Mouse (Mus musculus): ENCODE measurements around the gene Pakap. TPM values are rescaled to one million over a fixed set of nuclear protein-coding genes. Genes with fewer than 3 reads are reported as not detected.

The Pakap gene
- total RNA-seq, 1 experiment from 2014 or later: 126 TPM

GRCm38 (mm10) chr4:57677916-57678315 lies 109.9 kb downstream of the Pakap start:
- no peak for DNase-seq

- no peak for DNase-seq
Measured at GRCm38 (mm10) chr4:57678991-57679457, 111.0 kb downstream of the Pakap start.

GRCm38 (mm10) chr4:57680186-57680585 lies 112.2 kb downstream of the Pakap start:
- no peak for DNase-seq

GRCm38 (mm10) chr4:57681511-57681910 lies 113.5 kb downstream of the Pakap start:
- DNase-seq: no peak

- DNase-seq: no peak
Measured at GRCm38 (mm10) chr4:57682341-57682740, 114.4 kb downstream of the Pakap start.

- no peak for DNase-seq
Measured at GRCm38 (mm10) chr4:57682944-57683343, 115.0 kb downstream of the Pakap start.

- no peak for DNase-seq
Measured at GRCm38 (mm10) chr4:57684676-57685215, 116.8 kb downstream of the Pakap start.

GRCm38 (mm10) chr4:57686736-57687135 lies 118.8 kb downstream of the Pakap start:
- no peak for DNase-seq

GRCm38 (mm10) chr4:57687583-57687982 lies 119.6 kb downstream of the Pakap start:
- no peak for DNase-seq

GRCm38 (mm10) chr4:57688131-57688530 lies 120.2 kb downstream of the Pakap start:
- no peak for DNase-seq

GRCm38 (mm10) chr4:57690001-57690400 lies 122.0 kb downstream of the Pakap start:
- no peak for DNase-seq

GRCm38 (mm10) chr4:57690805-57691204 lies 122.8 kb downstream of the Pakap start:
- no peak for DNase-seq

GRCm38 (mm10) chr4:57694356-57695136 lies 126.6 kb downstream of the Pakap start:
- DNase-seq: no peak

- no peak for DNase-seq
Measured at GRCm38 (mm10) chr4:57696955-57697354, 129.0 kb downstream of the Pakap start.

GRCm38 (mm10) chr4:57697918-57698611 lies 130.1 kb downstream of the Pakap start:
- DNase-seq: no peak

GRCm38 (mm10) chr4:57701576-57701975 lies 133.6 kb downstream of the Pakap start:
- no peak for DNase-seq

GRCm38 (mm10) chr4:57703574-57704470 lies 135.8 kb downstream of the Pakap start:
- no peak for DNase-seq

GRCm38 (mm10) chr4:57704575-57704974 lies 136.6 kb downstream of the Pakap start:
- DNase-seq: no peak

- DNase-seq: no peak
Measured at GRCm38 (mm10) chr4:57715849-57716248, 147.9 kb downstream of the Pakap start.

- no peak for DNase-seq
Measured at GRCm38 (mm10) chr4:57716735-57717134, 148.8 kb downstream of the Pakap start.

- no peak for DNase-seq
Measured at GRCm38 (mm10) chr4:57717354-57717753, 149.4 kb downstream of the Pakap start, which contains the start of gene Akap2. Akap2 (plus strand) TSS chr4:57717657.

GRCm38 (mm10) chr4:57719370-57719769 lies 151.4 kb downstream of the Pakap start:
- no peak for DNase-seq

All from adrenal gland, postnatal 25 days (tissue).